Mouse (Mus musculus) kidney, postnatal 4 days (tissue): ENCODE data around the gene Gm38392.
A peak's percentile ranks its signal among the peaks of the same experiment; 100 is the strongest.

Experiments
- DNase-seq, 2 experiments: peaks; one replicate each; pipeline ENCODE4 v3.0.0; 2021; ENCODE audit warnings: mixed read lengths in 2 of 2

Gm38392 gene

DNA sequence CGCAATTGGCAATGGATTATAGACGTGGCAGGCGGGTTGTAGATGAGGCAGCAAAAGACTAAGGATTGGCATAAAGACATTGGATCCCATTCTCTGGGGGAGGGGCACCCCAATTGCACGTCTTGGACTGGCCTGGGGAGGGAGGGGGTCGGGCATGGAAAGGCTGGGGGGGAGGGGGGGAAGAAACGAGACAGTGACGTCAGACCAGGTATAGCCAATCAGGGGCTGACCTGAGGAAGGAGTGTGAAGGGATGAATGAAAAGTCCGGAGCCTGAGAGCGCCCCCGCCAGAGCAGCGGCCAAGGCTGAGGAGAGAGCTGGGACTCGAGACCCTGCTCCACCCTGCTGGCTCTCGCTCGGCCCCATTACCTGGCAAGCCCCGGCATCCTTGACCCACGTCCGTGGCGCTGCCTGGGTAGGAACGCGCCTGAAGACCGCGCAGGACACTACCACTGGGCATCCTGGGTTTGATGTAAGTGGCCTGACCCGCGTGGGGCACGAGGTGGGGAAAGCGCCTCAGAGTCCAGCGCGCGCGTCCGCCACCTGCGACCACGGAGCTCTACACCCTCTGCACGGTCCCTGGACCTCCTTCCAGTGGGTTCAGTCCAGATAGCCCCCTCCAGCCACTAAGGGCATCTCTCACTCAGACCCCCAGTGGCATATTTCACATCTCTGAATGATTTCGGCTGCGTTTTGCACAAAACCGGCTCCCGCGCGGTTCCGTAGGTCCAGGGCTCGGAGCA, 72.6 kb downstream of the Gm38392 start:
- DNase-seq, result no peak

DNA sequence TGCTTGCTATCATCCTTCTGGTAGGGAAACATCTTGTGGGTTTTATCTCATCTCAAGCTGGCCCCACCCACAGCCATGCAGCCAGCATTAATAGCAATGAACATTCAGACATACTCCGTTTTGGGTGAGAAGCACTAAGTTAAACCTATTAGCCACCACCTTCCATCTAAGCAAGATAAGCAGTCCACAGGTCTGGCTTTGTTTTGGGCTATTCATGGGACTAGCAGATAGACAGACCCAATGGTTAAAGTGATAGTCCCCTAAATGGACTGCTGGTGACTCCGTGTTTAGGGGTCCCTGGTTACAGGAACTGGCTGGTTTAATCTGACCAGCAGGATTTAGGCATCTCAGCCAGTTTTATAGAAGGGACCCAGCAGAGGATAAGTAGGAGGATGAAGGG, 74.0 kb downstream of the Gm38392 start:
- no peak for DNase-seq

DNA sequence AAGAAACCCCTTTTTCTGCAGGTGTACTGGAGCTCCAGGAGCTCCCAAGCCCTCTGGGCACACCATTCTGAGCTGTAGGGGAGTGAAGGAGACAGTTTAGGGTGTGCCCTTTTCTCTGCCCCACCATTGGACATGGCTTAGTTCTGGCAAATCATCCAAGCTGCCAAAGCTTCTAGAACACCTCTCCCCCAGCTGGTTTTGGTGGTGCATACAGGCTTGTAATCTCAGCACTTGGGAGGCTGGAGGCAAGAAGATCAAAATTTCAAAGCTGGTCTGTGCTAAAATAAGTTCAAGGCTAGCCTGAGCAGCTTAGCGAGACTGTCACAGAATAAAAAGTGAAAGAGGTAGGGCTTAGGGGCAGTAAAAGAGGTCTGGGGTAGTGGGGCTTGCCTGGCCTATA, 74.7 kb downstream of the Gm38392 start:
- DNase-seq, result no peak

DNA sequence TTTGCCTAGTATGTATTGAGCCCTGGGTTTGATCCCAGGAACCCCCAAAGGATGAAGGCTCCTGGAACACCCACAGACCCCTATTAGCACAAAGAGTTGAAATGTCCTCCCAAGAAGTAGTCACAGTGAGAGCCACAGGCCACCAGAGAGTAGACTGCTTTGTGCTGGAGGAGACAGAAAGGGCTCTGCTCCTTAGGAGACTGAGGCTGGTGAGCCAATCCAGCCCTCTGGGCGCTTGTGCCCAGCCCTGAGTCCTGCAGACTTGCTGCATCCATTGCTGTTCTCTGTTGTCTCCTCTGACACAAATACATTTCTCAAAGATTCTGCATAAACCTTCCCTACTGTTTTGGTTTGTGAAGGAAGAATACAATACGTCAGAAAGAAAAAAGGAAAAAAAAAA, 76.1 kb downstream of the Gm38392 start:
- DNase-seq, result no peak

DNA sequence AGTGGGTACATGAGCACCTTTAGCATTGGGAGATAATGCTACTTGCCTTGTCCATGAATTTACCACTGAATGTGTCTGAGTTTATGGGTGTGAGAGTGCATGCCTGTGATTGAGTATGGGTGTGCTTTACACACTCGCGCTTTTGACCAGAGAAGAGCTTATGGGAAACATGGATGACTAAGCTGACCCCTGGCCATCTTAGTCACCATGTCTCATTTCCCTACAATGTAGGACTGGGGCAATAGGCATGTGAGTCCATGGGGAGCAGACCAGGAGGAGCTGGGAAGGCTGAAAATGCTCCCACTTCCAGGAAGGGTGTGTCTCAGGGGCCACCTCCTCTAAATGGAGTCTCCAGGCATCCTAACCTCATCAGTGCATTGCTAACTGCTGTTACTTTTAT, 76.9 kb downstream of the Gm38392 start:
- no peak for DNase-seq

DNA sequence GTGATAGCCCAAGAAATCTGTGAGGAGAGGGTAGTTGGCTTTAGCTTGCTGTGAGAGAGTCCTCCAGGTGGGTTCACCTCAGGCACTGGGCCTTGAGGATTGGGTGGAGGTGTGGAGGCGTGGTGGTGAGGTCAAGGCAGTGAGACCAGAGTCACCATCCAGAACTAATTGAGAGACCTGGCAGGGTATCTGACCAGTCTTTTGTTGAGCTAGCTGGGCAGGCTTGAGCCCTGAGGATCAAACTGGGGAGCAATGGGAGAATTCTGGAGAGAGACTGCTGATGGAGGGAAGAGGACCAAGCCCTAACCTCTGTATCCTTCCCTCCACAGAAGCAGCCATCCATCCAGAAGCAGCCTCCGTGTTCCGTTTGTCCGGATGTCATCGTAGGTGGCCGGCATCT, 77.7 kb downstream of the Gm38392 start:
- no peak for DNase-seq

DNA sequence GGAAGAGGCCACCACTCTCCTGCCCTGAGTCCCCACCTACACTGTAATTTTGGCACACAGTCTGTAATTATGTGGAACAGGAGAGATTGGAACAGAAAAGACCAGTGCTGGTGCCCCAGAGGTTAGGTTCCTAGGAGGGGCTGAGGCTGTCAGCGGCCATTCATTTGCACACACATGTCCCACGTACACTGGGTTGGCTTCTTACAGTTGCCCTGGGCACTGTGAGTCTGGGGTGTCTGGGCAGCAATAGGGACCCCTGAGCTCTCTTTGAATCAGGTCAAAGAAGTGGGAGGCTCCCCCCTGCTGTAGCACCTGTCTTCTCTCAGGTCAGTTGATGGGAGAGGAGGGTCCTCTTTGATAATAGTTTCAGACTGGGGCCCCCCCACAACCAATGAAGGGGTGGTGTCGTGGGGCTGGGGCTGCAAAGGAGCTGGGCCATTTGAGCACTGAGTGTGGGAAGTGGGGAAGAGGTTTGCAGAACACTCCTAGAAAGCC, 78.7 kb downstream of the Gm38392 start:
- DNase-seq, result no peak

DNA sequence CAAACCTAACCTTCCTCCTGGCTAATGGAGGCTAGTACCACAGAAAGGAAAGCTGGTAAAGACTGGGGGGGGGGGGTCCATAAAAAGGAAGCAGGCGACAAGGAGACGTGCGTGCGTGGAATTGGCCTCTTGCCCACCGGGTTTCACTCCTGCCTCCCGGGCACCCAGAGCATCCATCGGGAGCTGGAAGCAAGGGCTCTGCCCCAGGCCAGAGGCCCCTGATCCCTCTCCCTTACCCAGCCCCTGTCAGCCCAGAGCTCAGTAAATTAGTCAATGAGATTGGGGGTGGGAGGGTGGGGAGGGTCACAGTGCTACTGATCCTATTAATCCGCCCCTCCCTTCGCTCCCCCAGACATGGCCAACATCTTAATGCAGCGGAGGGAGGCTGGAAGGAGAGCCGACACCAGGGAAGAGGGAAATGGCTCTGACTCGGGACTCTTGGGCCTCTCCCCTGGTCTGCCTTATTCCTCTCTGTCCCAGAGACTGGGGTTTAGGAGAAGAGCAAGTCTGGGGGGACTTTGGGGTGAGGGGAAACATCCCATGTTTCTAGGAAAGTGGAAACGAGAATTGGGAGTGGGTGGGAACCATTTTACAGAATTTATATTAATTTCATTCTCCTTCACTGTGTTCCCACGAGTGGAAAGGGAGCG, 79.4 kb downstream of the Gm38392 start:
- no peak for DNase-seq

DNA sequence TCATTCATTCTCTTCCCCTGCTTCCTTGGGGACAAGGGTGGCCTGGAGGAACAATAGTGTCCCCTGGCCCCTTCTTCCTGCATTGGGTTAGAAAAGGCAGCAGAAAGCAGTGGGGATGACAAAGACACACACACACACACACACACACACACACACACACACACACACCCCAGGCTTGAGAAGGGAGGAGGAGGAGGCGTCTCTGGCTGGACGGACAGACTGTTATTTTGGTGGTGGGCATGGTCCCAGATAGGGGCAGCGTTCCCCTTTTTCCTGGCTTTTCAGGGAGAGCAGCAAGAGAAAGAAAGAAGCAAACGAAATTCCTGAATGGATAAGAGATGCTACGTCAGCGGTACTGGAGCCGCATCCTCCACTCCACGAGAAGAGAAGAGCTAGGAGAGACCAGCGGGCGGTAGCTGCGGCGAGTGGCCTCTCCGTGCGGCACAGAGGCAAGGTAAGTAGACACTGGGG, 80.1 kb downstream of the Gm38392 start:
- DNase-seq, result no peak

DNA sequence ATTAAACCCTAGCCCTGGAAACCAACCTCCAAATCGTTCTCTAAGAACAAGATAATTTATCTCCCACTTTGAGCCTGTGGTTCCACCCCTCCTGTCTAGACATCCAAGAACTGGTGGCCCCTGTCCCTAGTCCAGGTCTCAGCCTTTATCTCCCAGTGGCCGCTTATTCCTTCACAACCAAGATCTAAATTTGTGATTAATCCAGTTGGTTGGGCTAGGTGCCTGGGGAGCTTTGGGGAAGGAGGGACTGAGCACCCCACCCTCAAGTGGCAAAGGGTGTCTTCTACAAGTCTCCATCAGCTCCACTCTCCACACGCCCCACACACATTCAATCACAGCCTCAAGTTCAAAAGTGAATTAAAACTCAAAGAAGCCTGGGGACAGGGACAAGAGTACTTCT, 80.5 kb downstream of the Gm38392 start:
- DNase-seq, result no peak

DNA sequence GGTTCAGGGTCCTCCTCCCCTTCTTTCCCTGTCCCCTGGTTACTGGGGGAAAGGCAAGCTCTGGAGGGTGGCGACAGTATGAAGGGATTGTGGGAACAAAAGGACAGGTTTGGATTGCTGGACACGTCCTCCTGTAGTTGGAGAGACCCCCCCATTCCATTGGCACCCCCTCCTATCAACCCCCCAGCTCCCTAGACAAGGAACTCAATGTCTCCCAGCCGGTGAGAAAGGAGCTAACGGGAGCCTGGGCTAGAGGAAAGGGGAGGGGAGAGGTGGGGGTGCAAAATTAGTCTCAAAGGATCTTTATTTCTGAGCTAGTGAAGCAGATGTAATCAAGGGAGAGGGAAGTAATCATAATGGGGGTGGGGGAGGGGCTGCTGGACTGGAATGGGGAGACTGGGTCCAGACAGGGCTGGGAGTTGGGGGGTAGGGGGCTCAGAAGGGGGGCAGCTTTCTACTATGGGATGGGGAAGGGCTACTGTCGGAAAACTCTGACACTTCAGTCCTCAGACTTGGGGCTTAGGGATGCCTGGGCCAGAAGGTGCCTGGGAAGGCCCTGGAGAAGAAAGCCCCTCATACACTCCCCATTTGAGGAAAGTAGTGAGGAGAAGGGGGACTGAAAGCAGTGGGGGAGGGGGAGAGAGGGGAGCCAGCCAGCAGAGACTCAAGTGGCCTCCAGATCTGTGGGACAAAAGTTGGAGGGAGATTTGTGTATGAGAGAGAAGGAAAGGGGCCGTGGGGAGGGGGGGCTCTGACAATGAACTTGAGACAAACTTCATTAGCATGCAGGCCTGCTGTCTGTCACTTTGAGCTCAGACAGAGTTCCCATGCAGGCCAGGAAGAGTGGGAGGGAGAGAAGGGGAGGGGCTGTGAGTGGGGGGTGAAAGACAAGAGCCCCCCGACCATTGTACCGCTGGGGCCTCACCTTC, 81.2 kb downstream of the Gm38392 start:
- no peak for DNase-seq

DNA sequence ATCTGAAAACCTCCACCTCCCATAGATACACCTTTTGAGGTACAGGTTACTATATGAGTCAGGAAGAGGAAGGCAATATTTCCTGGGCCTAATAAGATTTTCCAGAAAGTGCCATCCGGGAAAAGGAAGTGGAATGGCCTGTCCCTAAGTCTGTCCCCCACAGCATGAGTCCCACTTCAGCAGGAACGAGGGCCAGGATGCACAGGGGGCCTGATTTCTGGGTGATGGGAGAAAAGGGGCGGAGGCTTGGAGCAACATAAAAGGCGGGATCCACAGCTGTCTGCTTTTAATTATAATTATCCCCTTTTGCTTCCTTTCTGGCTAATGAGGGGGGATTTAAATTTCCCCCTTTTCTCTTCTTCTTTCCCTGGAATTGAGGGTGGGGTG, 81.8 kb downstream of the Gm38392 start:
- DNase-seq, result no peak

DNA sequence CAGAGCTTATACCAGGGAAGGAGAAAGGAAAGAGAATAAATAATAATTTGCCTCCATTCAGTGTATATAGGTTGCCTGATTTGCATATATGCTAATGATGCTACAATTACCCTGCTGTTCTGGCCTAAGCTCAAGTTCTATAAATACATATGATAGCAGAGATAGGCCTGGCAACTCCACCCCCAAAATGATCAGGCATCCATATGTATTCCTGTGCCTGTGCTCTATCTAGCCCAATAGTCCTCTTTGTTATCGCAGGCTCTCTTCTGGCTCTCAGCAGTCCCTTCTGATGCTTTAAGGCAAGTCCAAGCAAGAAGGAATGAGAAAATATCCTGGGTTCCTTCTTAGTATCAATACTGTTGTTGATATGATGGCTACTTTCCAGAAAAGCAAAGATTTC, 82.3 kb downstream of the Gm38392 start:
- no peak for DNase-seq

DNA sequence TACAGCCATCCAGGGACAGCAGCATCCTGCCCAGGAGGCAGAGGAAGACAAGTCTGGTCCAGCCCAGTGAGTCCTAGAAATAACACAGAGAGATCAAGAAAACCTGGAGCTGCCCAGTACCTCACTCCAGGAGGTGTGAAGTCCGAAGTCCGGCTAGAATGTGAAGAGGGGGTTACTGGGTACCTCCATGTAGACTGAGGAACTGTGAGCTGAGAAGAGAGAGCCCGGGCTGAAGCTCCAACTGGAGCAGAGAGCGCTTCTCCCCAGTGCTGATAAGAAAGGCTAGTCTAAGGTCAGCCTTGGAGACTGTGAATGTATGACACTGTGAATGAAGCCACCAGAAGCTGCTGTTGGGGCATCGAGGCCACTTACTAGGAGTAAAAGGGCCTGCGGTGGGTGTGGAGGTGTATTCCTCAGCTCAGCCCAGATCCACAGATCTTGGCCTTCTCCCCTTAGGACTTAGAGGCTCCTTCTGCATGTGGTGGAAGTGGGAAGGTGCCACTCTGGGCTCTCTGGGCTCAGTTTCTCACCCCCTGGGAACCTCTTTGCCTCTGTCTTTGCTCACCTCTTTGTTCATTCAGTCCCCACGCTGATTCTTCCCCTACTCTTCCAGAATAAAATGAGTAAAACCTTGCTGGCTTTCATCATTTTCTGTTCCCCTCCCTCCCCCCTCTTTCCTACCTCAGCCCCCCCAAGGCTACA, 82.9 kb downstream of the Gm38392 start:
- no peak for DNase-seq

DNA sequence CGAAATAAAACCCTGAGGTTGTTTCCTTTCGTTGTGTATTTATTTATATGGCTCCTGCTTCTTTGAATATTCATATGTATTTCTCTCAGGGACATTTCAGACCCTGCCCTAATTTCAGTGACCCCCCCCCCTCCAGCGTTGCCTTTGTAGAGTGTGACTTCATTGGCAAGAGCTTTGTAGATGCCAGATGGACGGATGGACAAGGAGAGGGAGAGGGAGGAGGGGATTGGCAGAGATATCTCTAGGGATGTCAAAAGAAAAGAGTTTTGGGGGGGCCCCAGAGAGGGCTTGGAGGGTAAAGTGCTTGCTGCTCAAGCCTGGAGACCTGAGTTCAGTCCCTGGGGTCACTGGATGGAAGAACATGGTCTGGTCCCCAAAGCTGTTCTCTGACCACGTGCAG, 83.6 kb downstream of the Gm38392 start:
- DNase-seq, result no peak

DNA sequence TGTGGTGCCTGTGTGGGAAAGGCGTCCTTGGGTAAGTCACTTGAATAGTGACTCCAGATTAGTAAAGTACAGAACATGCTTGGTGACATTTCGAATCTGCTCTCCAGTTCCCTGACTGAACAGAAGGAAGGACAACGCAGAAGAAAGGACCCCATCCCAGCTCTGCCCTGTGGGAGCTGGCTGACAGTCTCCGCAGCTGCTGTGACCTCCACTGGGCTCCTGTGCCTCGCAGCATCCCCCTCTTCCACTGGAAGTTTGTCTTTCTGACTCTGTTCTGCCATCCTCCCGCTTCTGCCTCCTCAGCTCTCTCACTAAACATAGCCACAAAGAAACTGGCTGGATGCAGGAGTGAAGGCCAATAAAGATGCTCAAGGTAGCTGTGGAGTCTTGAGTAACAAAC, 84.0 kb downstream of the Gm38392 start:
- DNase-seq, result no peak

DNA sequence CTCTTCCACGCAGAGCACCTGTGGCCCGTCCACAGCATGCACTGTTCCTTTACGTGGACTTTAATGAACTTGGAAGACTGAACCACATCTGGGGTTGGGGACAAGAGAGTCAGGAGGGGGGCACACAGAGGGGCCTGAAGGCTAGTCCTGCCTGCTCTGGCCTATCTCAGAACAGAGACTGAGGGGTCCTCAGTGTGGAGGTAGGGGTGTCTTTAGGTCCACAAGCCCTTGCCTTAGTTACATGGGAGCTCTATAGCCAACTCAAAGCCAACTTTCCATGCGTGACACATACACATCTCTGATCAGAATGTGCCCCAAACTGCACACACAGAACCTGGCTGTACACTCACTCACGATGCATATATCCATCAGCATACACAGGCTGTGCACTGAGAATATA, 85.4 kb downstream of the Gm38392 start:
- DNase-seq, result no peak

DNA sequence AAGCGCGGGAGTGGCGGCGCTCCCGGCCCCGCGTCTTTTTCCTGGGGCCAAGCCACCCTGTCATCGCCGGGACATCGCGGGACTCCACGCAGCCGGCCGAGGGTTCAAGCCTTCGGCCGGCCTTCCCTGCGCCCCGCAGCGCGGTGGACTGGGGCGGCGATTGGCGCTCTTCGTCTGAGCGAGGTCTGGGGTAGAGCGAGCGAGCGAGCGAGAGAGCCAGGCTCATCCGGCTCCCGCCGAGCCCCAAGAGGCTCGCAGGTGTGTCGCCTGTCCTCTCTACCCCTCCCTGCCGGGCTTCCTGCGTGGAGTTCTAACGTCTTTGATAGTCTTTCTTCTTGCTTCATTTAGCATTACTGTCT, 86.1 kb downstream of the Gm38392 start:
- DNase-seq, result no peak

DNA sequence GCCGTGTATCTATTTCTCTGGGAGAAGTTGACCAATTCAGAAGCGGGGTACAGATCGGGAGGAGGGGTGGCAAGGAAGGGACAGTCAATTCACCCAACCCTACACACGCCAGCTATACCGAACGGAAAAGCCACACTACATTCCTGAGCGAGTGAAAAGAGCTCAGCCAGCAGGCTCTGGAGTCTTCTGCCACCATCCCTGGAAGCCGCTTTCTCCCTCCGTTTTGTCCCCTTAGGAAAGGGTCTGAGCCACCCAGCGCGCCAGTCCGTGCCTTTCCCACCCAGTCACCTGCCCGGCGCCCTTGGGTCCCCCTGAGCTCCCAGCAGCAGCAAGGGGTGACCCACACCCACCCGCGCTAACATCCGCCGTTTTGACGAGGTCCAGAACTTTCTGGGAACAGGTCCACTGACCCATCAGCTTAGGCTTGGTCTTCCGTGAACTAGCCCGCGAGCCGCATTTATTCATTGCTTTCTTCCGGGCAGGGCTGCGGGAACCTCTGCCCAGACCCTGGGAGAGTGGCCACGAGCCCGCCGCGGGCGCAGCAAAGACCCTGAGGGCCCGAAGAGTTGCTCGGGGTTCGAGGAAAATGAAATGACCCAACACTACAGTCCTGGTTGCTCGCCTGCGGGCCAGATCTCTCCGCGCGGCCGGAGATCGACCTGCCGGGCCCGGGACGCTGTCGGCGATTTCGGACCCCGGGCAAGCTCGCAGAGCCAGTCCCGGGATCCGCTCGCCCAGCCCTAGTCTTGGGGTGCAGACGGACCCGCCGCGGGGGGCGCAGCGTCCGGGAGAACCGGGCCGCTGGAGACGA, 86.6 kb downstream of the Gm38392 start:
- DNase-seq, result peak; percentile 21 to 32

DNA sequence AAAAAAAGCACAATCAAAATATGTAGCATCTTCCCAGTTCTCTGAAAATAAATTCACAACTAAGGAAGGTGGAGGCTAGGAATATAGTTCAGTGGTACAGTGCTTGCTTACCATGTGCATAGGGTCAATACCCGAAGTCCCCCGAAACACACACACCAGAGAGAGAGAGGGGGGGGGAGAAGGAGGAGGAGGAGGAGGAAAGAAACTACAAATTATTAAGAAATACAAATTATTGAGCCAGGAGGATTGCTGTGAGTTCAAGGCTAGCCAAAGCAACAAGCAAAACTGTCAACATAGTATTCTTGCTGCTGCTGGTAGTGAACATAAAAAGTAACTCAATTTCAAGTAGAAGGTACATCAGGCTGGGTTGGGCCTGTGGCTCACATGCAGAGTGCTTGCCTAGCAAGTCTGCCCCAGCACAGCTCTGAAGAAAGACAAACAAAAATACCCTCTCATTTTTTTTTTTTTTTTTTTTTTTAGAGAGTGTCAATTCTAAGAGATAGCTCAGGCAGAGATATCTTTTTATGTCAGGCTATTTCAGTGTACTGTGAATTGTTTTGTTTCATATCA, 87.4 kb downstream of the Gm38392 start:
- no peak for DNase-seq

DNA sequence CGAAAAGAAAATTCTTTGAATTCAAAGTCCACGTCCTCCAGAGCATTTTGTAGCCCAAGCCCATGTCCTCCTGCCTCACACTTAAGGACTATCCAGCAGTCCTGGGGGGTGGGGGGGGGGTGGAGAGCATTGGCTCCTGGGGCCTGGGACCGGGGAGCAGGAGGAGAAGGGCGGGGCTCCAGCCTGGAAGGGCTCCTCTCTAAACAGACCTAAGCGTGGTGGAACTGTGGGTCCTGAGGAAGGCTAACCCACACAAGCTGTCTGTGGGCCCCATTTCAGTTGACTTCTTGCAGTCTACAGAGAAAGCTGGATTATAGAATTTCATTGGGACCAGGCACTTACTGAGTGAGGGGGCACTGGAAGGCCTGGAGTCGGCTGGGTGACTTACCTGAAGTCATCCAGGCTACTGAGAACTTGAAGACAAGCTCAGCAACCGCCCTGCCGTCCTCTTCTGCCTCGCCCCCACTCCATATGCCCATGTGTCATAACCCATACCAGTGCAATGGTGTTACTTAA, 88.4 kb downstream of the Gm38392 start:
- no peak for DNase-seq
